Mouse (Mus musculus) spleen, adult 18-20 months (tissue): ENCODE measurements around the gene Nlrp10.

Source experiments
- DNase-seq, 2 experiments: peaks; one replicate each; pipeline ENCODE4 v3.0.0; 2022; ENCODE audit warnings: mixed read lengths in 2 of 2

Nlrp10 gene

DNA sequence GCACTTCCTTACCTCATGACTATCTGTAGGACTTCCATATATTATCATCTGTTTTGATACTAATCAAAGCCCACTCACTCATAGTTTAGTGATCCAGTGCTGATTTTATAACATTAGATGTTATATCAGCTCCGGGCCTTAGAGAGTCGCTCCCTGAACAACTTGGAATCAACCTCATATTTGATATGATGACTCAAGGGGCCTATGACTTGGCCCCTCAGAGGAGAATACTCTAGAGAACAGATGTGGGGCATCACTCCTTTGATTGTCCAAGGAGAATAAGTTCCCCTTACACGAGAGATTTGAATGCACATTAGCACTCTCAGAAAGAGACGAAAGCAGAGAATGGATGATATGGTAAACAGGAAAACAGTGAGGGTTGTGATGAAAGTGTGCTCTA is 45.1 kb downstream of the Nlrp10 start, which contains the start of gene Olfr518:
TSS of gene Olfr518 (minus strand) at position 101 of the 400 bp plus-strand sequence.
- DNase-seq = no peak

DNA sequence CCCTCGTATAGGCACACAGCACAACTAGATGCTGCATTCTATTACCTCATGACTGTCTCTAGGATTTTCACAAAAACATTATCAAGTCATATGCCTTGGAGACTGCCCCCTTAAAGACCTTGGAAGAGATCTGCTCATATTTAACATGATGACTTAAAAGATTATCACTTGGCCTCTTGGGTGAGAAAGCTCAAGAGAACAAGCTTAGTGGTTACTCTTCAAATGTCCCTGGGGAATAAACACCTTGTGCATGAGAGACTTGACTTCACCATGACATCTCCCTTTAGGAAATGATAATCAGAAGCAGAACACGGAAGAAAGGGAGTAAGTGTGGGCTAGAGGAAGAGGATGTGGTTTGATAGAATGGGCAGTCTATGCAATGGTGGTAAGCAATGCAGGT is 57.7 kb downstream of the Nlrp10 start, which contains the start of gene Olfr517:
TSS of gene Olfr517 (minus strand) at position 101 of the 400 bp plus-strand sequence.
- DNase-seq = no peak
